In the genomic region with DNA sequence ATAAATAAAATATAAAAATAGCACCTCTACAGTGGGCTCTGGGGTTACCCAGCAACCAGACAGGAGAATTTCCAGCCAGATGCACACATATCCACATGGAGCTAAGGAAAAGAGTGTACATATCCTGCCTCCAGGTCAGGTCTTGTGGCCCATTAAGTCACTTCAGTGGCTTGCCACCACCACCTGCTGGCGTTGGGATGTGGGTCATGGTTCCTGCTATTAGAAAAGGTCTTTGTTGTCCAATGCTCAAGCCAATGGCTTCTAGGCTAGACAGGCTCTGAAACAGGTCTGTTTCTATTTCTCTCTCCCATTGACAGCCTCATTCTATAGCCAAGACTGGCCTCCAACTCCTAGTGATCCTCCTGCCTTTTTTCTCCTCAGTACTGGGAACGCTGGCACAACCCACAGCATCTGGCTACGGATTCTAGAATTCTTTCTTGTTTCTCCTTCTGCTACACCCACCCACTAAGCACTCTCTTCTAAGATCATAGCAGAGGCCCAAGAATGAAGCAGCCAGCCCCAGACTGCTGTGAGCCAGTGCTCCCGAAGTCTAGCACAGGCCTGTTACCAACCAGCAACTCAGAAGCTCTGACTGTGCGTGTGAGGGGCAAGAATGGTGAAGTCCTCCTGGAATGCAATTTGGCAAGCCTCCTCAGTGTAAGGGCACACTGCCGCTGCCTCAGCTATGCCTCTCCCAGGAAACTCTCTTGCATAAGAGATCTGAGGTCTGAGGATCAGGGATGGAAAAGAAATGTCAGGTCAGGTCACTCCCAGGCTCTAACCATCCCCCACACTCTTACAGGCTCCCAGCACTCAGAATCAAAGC, we compare ENCODE assay signal across 9 mouse cellular contexts. TPM values are rescaled to one million over a fixed set of nuclear protein-coding genes. Genes with fewer than 3 reads are reported as not detected.
DNase-seq lines count a peak whose midpoint lies in the region; ATAC-seq and TF ChIP-seq lines count a peak whose summit lies in the region.
"Had no signal": no experiment of that assay in that cellular context is flagged by ENCODE, and none has a peak within 500 bp of the region (broad histone marks: within the 10 kb centered on the region; RNA-seq: fewer than 3 reads in every experiment).

No protein-coding gene starts in this region.

- no peak for TF ChIP-seq POLR2A in cerebellum, adult 2 months (IDR thresholded peaks at IDR 0.05; ENCODE audit: borderline replicate concordance, insufficient read depth, low read length)

- H3K27me3 ChIP-seq in cerebellum, adult 2 months (ENCODE audit: control insufficient read depth, insufficient read depth, low read length), result no peaks in the 10 kb centered on the region
- no peaks in the 10 kb centered on the region for H3K27me3 ChIP-seq in liver, embryonic 13.5 days
- H3K27me3 ChIP-seq in liver, embryonic 11.5 days (replicated peaks; ENCODE audit: control insufficient read depth, insufficient read depth, low read length), result no peaks in the 10 kb centered on the region
- H3K27me3 ChIP-seq in forebrain, postnatal 0 days (ENCODE audit: insufficient read depth, low read length), result no peaks in the 10 kb centered on the region
- H3K27me3 ChIP-seq: liver, embryonic 15.5 days had no signal

- peaks cover 21% of the 10 kb centered on the region for H3K4me1 ChIP-seq in cerebellum, adult 2 months (ENCODE audit: control insufficient read depth, insufficient read depth, low read length)
- H3K4me1 ChIP-seq in liver, embryonic 13.5 days (replicated peaks), result peaks cover 40% of the 10 kb centered on the region
- peaks cover 16% of the 10 kb centered on the region for H3K4me1 ChIP-seq in liver, embryonic 11.5 days (replicated peaks; ENCODE audit: control insufficient read depth, insufficient read depth, low read length)
- no peaks in the 10 kb centered on the region for H3K4me1 ChIP-seq in forebrain, postnatal 0 days (ENCODE audit: insufficient read depth)

- no peak for ATAC-seq in liver, embryonic 13.5 days (ENCODE audit: low read depth)
- no peak for ATAC-seq in liver, embryonic 11.5 days (replicated peaks; ENCODE audit: low FRiP score)
- no peak for ATAC-seq in forebrain, postnatal 0 days

- intact Hi-C loops in gastrocnemius, postnatal 14 days (cut with DNase I; ENCODE audit: low total_unique reads), result no loop called here

- peak overlapping the region; percentile 78 for H3K27ac ChIP-seq in cerebellum, adult 2 months (ENCODE audit: insufficient read depth, low read length)
- H3K27ac ChIP-seq in liver, embryonic 13.5 days, result no peak overlapping the region
- H3K27ac ChIP-seq in liver, embryonic 11.5 days (ENCODE audit: low read depth, low read length), result no peak overlapping the region
- no peak overlapping the region for H3K27ac ChIP-seq in forebrain, postnatal 0 days (ENCODE audit: low read depth, low read length)
- H3K27ac ChIP-seq: liver, embryonic 15.5 days had no signal

- no peaks in the 10 kb centered on the region for H3K36me3 ChIP-seq in liver, embryonic 13.5 days
- 0 out of 2 replicates have a peak, but pooled peaks cover 2% of the 10 kb centered on the region for H3K36me3 ChIP-seq in liver, embryonic 11.5 days (ENCODE audit: control insufficient read depth, insufficient read depth, low read length)
- no peaks in the 10 kb centered on the region for H3K36me3 ChIP-seq in forebrain, postnatal 0 days (ENCODE audit: insufficient read depth)
- H3K36me3 ChIP-seq: liver, embryonic 15.5 days had no signal

- no peak for DNase-seq in cerebellum, adult 2 months
- no peak for DNase-seq in cerebellum, adult 9-10 months
- DNase-seq in liver, embryonic 13.5 days, result no peak
- DNase-seq in liver, embryonic 11.5 days (ENCODE audit: low spot score), result no peak
- DNase-seq in gastrocnemius, postnatal 14 days, result peak; percentile 65
- DNase-seq in lung, postnatal 4 days, result peak; percentile 39 to 65
- no peak for DNase-seq in forebrain, postnatal 0 days
- no peak for DNase-seq in thymus, adult 18-20 months

- 13% methylated on average over 6 of the region's 6 CpGs for WGBS in cerebellum, adult 2 months
- WGBS in liver, embryonic 13.5 days (ENCODE audit: insufficient replicate concordance), result 80% methylated on average over 6 of the region's 6 CpGs
- WGBS in liver, embryonic 11.5 days, result 89% methylated on average over 6 of the region's 6 CpGs
- 78% methylated on average over 6 of the region's 6 CpGs for WGBS in forebrain, postnatal 0 days

- peak; percentile 31; the same call in 1 of the 2 replicates for TF ChIP-seq CTCF in cerebellum, adult 2 months (IDR thresholded peaks at IDR 0.05; ENCODE audit: borderline replicate concordance, insufficient read depth, low read depth, low read length)
- TF ChIP-seq CTCF in forebrain, postnatal 0 days (IDR thresholded peaks at IDR 0.05; ENCODE audit: low read depth), result no peak

- no peaks in the 10 kb centered on the region for H3K9me3 ChIP-seq in liver, embryonic 13.5 days (replicated peaks)
- H3K9me3 ChIP-seq in liver, embryonic 11.5 days (ENCODE audit: control insufficient read depth, low read length), result no peaks in the 10 kb centered on the region
- H3K9me3 ChIP-seq in forebrain, postnatal 0 days (ENCODE audit: low read length), result no peaks in the 10 kb centered on the region
- H3K9me3 ChIP-seq: liver, embryonic 15.5 days had no signal

- peak overlapping the region; percentile 6; the same call in 1 of the 2 replicates for H3K9ac ChIP-seq in liver, embryonic 13.5 days
- H3K9ac ChIP-seq in liver, embryonic 11.5 days (ENCODE audit: low read depth, low read length), result no peak overlapping the region
- H3K9ac ChIP-seq in forebrain, postnatal 0 days, result no peak overlapping the region
- H3K9ac ChIP-seq: liver, embryonic 15.5 days had no signal

- H3K4me2 ChIP-seq in liver, embryonic 13.5 days, result no peak overlapping the region
- H3K4me2 ChIP-seq in liver, embryonic 11.5 days, result no peak overlapping the region
- H3K4me2 ChIP-seq in forebrain, postnatal 0 days (ENCODE audit: low read depth), result no peak overlapping the region
- H3K4me2 ChIP-seq: liver, embryonic 15.5 days had no signal

- no peak overlapping the region for H3K4me3 ChIP-seq in cerebellum, adult 2 months (replicated peaks; ENCODE audit: insufficient read depth, low read depth, low read length)
- no peak overlapping the region for H3K4me3 ChIP-seq in liver, embryonic 13.5 days (replicated peaks)
- no peak overlapping the region for H3K4me3 ChIP-seq in liver, embryonic 11.5 days (ENCODE audit: low read depth, low read length)
- no peak overlapping the region for H3K4me3 ChIP-seq in forebrain, postnatal 0 days (ENCODE audit: low read depth, low read length)
- H3K4me3 ChIP-seq: liver, embryonic 15.5 days had no signal

RNA-seq across cellular contexts. Expression of gene Bicra, which starts 19.4 kb away (rescaled TPM):
- polyA plus RNA-seq in cerebellum, adult 2 months (2012; rRNA removed), result 12.3 and 12.4 TPM in 2 replicates
- 1.4 TPM in 2 replicates for polyA plus RNA-seq in liver, embryonic 13.5 days (2015; fragmentation: Nextera tagmentation; extraction: Ambion mirVana)
- 5.3 and 7.3 TPM in 2 replicates for polyA plus RNA-seq in liver, embryonic 11.5 days (2014; fragmentation: Nextera tagmentation; extraction: Ambion mirVana)
- 1 to 10 TPM; 7.9 to 8.8 TPM for total RNA-seq in gastrocnemius, postnatal 14 days (2021)
- total RNA-seq in forebrain, postnatal 0 days (2014; rRNA removed), result 3.2 and 5.0 TPM in 2 replicates
- polyA plus RNA-seq in forebrain, postnatal 0 days (2015; fragmentation: Nextera tagmentation; extraction: Ambion mirVana), result 3.6 and 5.8 TPM in 2 replicates

RNA-seq across cellular contexts. Expression of gene Zfp541, which starts 33.3 kb away (rescaled TPM):
- 0.16 and 0.28 TPM in 2 replicates for polyA plus RNA-seq in cerebellum, adult 2 months (2012; rRNA removed)
- 0.02 TPM in 1 of 2 replicates, not detected in the other for polyA plus RNA-seq in liver, embryonic 13.5 days (2015; fragmentation: Nextera tagmentation; extraction: Ambion mirVana)
- not detected in 2 replicates for polyA plus RNA-seq in liver, embryonic 11.5 days (2014; fragmentation: Nextera tagmentation; extraction: Ambion mirVana)
- total RNA-seq in gastrocnemius, postnatal 14 days (2021), result not detected
- total RNA-seq in forebrain, postnatal 0 days (2014; rRNA removed), result 0.10 and 0.15 TPM in 2 replicates
- polyA plus RNA-seq in forebrain, postnatal 0 days (2015; fragmentation: Nextera tagmentation; extraction: Ambion mirVana), result 0.04 and 0.17 TPM in 2 replicates
- polyA plus RNA-seq: liver, embryonic 15.5 days had no signal

Comparison
In these comparisons a context has a peak if more than half of its experiments do, and no peak if none do; other contexts are left out.
1. DNase-seq: peak in gastrocnemius, postnatal 14 days (single experiment) and lung, postnatal 4 days (2 of 2); none in cerebellum, adult 2 months (0 of 2), cerebellum, adult 9-10 months (single experiment), liver, embryonic 13.5 days (single experiment), liver, embryonic 11.5 days (single experiment), forebrain, postnatal 0 days (single experiment) and thymus, adult 18-20 months (0 of 2).